Mouse (Mus musculus) spleen, adult 2 months (tissue): ENCODE measurements at regions not wholly inside any gene's neighbourhood (a gene's known extent, or its start where the extent isn't known, plus 50 kb on each side); places are given as distances from the start of the nearest gene placed in this dataset.

Experiments used
- CTCF ChIP-seq: fragments of 200-500 bp; IDR thresholded peaks from 2 replicates; pipeline ENCODE4 v1.5.1; 2011; ENCODE audit warnings: mild to moderate bottlenecking, inconsistent platforms; ENCODE audit not compliant: insufficient read depth, insufficient read length, insufficient replicate concordance; ENCODE audit errors: extremely low read depth
- POLR2A ChIP-seq: fragments of 200-500 bp; IDR thresholded peaks from 2 replicates; pipeline ENCODE4 v1.6.1; 2011; ENCODE audit warnings: low read depth, low read length, inconsistent platforms

GRCm38 (mm10) chr12:106928389-106928788 lies 560.0 kb upstream of the 3110018I06Rik start:
- TF ChIP-seq CTCF (no peak), POLR2A (no peak)
